Mouse (Mus musculus) forebrain, embryonic 16.5 days (tissue): ENCODE measurements around the gene Nup133. TPM values are rescaled to one million over a fixed set of nuclear protein-coding genes. Genes with fewer than 3 reads are reported as not detected.

ENCODE experiments used
- ATAC-seq: fragments of 200-750 bp; cut with Nextera tagmentation; 2 replicates; pipeline ENCODE4 v1.8.0; 2017; ENCODE audit warnings: mild to moderate bottlenecking, moderate library complexity
- H3K27ac ChIP-seq: fragments of 300-500 bp; sonication (generic); 2 replicates; pipeline ENCODE4 v1.5.1; 2014; ENCODE audit warnings: low read length, control low read depth
- H3K27me3 ChIP-seq: fragments of 300-500 bp; sonication (generic); replicated peaks from 2 replicates; pipeline ENCODE4 v1.6.1; 2014; ENCODE audit warnings: low read length; ENCODE audit not compliant: control insufficient read depth, insufficient read depth
- H3K36me3 ChIP-seq: fragments of 300-500 bp; sonication (generic); 2 replicates; pipeline ENCODE4 v1.6.1; 2014; ENCODE audit not compliant: control insufficient read depth, insufficient read depth
- H3K4me1 ChIP-seq: fragments of 300-500 bp; sonication (generic); replicated peaks from 2 replicates; pipeline ENCODE4 v1.6.1; 2014; ENCODE audit warnings: low read length; ENCODE audit not compliant: control insufficient read depth, insufficient read depth
- H3K4me2 ChIP-seq: fragments of 300-500 bp; sonication (generic); 2 replicates; pipeline ENCODE4 v1.6.1; 2014; ENCODE audit warnings: mild to moderate bottlenecking, low read length, control low read depth
- H3K4me3 ChIP-seq: fragments of 300-500 bp; sonication (generic); replicated peaks from 2 replicates; pipeline ENCODE4 v1.5.1; 2014; ENCODE audit warnings: mild to moderate bottlenecking, low read length, control low read depth
- H3K9ac ChIP-seq: fragments of 300-500 bp; sonication (generic); replicated peaks from 2 replicates; pipeline ENCODE4 v1.6.1; 2014; ENCODE audit warnings: low read depth, low read length, control low read depth
- H3K9me3 ChIP-seq: fragments of 300-500 bp; sonication (generic); 2 replicates; pipeline ENCODE4 v1.6.1; 2016; ENCODE audit warnings: low read length; ENCODE audit not compliant: control insufficient read depth
- WGBS: fragments of 180-500 bp; shearing (Covaris S2); extraction: QIAGEN DNeasy Blood & Tissue Kit; methylation state at CpG from one replicate; pipeline ENCODE4 v1.1.7; 2014; 5-methylcytosine and 5-hydroxymethylcytosine counted together
- polyA plus RNA-seq: library from polyadenylated mRNA; unstranded; fragments of >200 nt; fragmentation: Nextera tagmentation; extraction: Ambion mirVana; gene quantifications from 2 replicates; pipeline ENCODE4 v1.2.1, GENCODE M21; 2015

Gene Nup133
- polyA plus RNA-seq, 1 experiment from 2014 or later = 31.5 TPM

- Histone ChIP-seq H3K27me3 (no peaks in the 10 kb centered on the region), H3K4me2 (peak overlapping the region; percentile 92), H3K36me3 (no peaks in the 10 kb centered on the region), H3K27ac (no peak overlapping the region; the same call in 1 of the 2 replicates), H3K9me3 (no peaks in the 10 kb centered on the region), H3K4me3 (peak overlapping the region; percentile 80), H3K9ac (peak overlapping the region; percentile 84), H3K4me1 (peaks cover 19% of the 10 kb centered on the region)
- WGBS = under 1% methylated on average over 48 of the region's 48 CpGs
- ATAC-seq = peak; percentile 58
Observed at GRCm38 (mm10) chr8:123982291-123982793, 33.3 kb upstream of the Nup133 start.

- H3K9ac ChIP-seq = 0 out of 2 replicates have a peak overlapping the region, but pooled peaks have one; percentile 22
- H3K27ac ChIP-seq = no peak overlapping the region
- peak overlapping the region; percentile 20 for H3K4me3 ChIP-seq
- no peak for ATAC-seq
- no peaks in the 10 kb centered on the region for H3K36me3 ChIP-seq
- WGBS = 30% methylated on average over 4 of the region's 4 CpGs
- H3K4me1 ChIP-seq = peaks cover 19% of the 10 kb centered on the region
- H3K4me2 ChIP-seq = peak overlapping the region; percentile 92
- H3K27me3 ChIP-seq = no peaks in the 10 kb centered on the region
- H3K9me3 ChIP-seq = no peaks in the 10 kb centered on the region
Observed at GRCm38 (mm10) chr8:123981674-123982073, 32.6 kb upstream of the Nup133 start.

GRCm38 (mm10) chr8:123980239-123980638, 31.2 kb upstream of the Nup133 start:
- Histone ChIP-seq H3K9ac (no peak overlapping the region), H3K27me3 (no peaks in the 10 kb centered on the region), H3K27ac (no peak overlapping the region), H3K4me2 (no peak overlapping the region), H3K36me3 (no peaks in the 10 kb centered on the region), H3K4me1 (peaks cover 19% of the 10 kb centered on the region), H3K9me3 (no peaks in the 10 kb centered on the region), H3K4me3 (no peak overlapping the region)
- 76% methylated on average over 4 of the region's 4 CpGs for WGBS
- no peak for ATAC-seq

DNA sequence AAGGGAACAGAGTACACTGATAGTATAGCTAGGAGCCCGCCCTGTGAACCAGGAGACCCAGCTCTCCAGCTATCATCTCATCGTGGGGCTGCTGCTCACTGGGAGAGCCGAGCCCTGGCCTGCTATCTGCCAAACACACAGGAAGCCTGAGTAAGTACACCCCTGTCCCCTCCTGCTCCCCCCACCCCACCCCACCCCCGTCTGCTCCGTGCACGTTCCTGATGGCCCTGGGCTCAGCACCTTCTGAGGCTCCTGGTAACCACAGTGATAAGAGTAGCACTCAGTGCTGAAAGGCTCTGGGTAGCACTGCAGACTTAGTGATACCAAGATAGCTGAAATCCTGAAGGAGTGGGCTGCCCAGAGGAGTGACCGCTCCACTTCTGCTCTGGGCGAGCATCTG, 29.9 kb upstream of the Nup133 start:
- 80% methylated on average over 8 of the region's 8 CpGs for WGBS
- Histone ChIP-seq H3K36me3 (no peaks in the 10 kb centered on the region), H3K4me1 (peaks cover 19% of the 10 kb centered on the region), H3K27me3 (no peaks in the 10 kb centered on the region), H3K4me2 (no peak overlapping the region), H3K4me3 (no peak overlapping the region), H3K27ac (no peak overlapping the region), H3K9ac (no peak overlapping the region), H3K9me3 (no peaks in the 10 kb centered on the region)
- ATAC-seq = no peak

DNA sequence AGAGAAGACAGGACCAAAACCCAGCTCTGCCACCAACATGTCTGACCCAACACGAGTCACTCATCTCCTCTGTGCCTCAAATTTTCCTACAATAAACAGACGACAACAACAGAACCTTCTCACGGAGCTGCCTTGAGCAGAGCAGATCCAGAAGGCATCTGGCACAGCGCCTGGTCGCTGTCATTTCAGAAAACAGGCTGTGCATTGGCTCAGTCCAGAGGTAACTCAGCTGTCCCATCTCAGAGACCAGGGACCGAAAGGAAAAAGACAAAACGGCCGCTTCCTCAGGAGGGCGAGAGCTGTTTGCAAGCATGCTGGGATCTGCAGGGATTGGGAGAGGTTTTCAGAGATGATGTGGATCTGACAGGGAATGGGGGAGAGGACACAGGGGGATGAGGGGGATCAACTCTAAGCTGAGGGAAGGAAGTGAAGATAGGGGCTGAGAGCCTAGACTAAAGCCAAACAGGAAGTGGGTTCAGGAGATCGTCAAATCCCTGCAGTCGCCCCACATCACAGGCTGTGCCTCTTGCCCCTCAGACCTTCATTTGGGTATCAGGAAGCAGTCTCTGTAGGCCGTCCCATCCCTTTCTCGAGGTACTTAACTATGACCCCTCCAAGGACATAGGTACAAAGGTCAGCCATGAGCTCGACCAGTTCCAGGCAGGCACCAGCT, 29.2 kb upstream of the Nup133 start:
- no peak overlapping the region for H3K4me2 ChIP-seq

DNA sequence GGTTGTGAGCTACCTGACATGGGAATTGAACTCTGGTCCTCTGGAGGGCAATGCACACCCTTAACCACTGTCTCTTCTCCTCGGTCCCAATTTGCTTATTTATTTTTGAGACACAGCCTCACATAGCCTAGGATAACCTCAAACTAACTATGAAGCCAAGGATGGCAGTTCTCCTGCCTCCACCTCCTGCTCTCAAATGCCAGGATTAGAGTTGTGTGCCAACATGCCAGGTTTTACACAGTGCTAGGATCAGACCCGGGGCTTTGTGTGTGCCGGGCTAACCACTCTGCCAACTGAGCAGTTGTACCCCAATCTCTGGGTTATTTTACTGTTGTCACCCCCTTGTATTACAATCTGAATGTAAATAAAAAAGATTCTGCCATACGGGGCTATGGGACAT, 28.4 kb upstream of the Nup133 start:
- no peak overlapping the region for H3K27ac ChIP-seq
- H3K4me1 ChIP-seq = peaks cover 14% of the 10 kb centered on the region
- H3K9me3 ChIP-seq = no peaks in the 10 kb centered on the region
- 84% methylated on average over 4 of the region's 4 CpGs for WGBS
- H3K4me3 ChIP-seq = no peak overlapping the region
- no peaks in the 10 kb centered on the region for H3K27me3 ChIP-seq
- H3K36me3 ChIP-seq = no peaks in the 10 kb centered on the region
- H3K9ac ChIP-seq = no peak overlapping the region
- H3K4me2 ChIP-seq = no peak overlapping the region
- no peak for ATAC-seq

More for the DNA sequence above, 29.2 kb upstream of the Nup133 start:
- ATAC-seq = no peak
- Histone ChIP-seq H3K36me3 (no peaks in the 10 kb centered on the region), H3K27ac (no peak overlapping the region), H3K27me3 (no peaks in the 10 kb centered on the region), H3K9ac (no peak overlapping the region), H3K9me3 (no peaks in the 10 kb centered on the region), H3K4me3 (no peak overlapping the region), H3K4me1 (peaks cover 18% of the 10 kb centered on the region)
- WGBS = 64% methylated on average over 14 of the region's 14 CpGs

- Histone ChIP-seq H3K4me2 (no peak overlapping the region), H3K9me3 (no peaks in the 10 kb centered on the region), H3K27me3 (no peaks in the 10 kb centered on the region), H3K4me1 (no peaks in the 10 kb centered on the region), H3K4me3 (no peak overlapping the region), H3K9ac (no peak overlapping the region), H3K36me3 (no peaks in the 10 kb centered on the region), H3K27ac (no peak overlapping the region)
- no peak for ATAC-seq
- WGBS = 96% methylated on average over 1 of the region's 1 CpGs
Observed at GRCm38 (mm10) chr8:123973495-123973894, 24.4 kb upstream of the Nup133 start.

DNA sequence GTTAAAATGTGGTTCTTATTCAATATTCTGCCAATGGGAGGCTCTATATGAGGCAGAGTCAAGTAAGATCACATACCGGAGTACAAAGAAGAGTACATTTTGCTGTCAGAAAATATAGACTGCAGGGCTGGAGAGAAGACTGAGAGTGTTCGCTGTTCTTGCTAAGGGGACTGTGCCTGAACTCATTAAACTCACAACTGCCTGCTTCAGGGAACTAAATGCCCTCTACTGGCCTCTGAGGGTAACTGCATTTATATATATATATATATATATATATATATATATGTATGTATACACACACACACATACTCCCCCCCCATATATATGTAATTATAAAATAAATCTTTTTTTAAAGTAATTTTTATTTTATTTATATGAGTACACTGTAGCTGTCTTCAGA, 17.8 kb upstream of the Nup133 start:
- H3K27ac ChIP-seq = no peak overlapping the region
- H3K27me3 ChIP-seq = no peaks in the 10 kb centered on the region
- 59% methylated on average over 2 of the region's 2 CpGs for WGBS
- H3K9ac ChIP-seq = no peak overlapping the region
- 0 out of 2 replicates have a peak, but pooled peaks cover 2% of the 10 kb centered on the region for H3K36me3 ChIP-seq
- H3K9me3 ChIP-seq = no peaks in the 10 kb centered on the region
- ATAC-seq = no peak
- H3K4me1 ChIP-seq = no peaks in the 10 kb centered on the region
- H3K4me3 ChIP-seq = no peak overlapping the region
- H3K4me2 ChIP-seq = no peak overlapping the region

GRCm38 (mm10) chr8:123961371-123961770, 12.3 kb upstream of the Nup133 start:
- H3K4me2 ChIP-seq = no peak overlapping the region
- H3K27me3 ChIP-seq = no peaks in the 10 kb centered on the region
- no peak overlapping the region for H3K9ac ChIP-seq
- no peak overlapping the region for H3K27ac ChIP-seq
- H3K9me3 ChIP-seq = no peaks in the 10 kb centered on the region
- 0 out of 2 replicates have a peak, but pooled peaks cover 4% of the 10 kb centered on the region for H3K36me3 ChIP-seq
- H3K4me3 ChIP-seq = no peak overlapping the region
- 78% methylated on average over 1 of the region's 1 CpGs for WGBS
- ATAC-seq = no peak
- no peaks in the 10 kb centered on the region for H3K4me1 ChIP-seq
